Mouse (Mus musculus) urinary bladder, adult 18-20 months (tissue): ENCODE results near the gene Nckap5l.
"Not testable (repeated sequence)": the region's sequence is repeated elsewhere in the genome, so short reads cannot be mapped to it uniquely, and the experiment has no call there.

Experiments used
- DNase-seq, 2 experiments: peaks; one replicate each; pipeline ENCODE4 v3.0.0; 2022; ENCODE audit warnings: low spot score in 2 of 2, mixed read lengths in 2 of 2

The Nckap5l gene

DNA sequence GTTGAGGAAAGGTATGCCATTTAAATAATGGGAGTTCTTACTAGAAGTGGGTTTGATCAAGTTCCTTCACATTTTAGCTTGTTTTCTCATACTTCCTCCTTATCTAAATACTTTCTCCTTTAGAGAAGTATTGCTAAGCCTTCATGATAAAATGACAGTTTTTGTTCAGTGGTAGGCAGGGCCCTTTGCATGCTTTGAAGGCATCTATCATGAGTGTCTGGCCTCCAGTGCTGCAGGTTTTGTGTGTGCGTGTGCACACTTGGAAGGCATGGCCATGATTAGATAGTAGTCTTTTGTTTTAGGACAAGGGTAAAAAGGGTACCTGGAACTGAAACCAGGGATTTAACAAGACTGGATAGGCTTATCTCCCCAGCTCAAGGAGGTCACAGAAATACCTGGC lies 61.1 kb downstream of the Nckap5l start:
- no peak for DNase-seq

DNA sequence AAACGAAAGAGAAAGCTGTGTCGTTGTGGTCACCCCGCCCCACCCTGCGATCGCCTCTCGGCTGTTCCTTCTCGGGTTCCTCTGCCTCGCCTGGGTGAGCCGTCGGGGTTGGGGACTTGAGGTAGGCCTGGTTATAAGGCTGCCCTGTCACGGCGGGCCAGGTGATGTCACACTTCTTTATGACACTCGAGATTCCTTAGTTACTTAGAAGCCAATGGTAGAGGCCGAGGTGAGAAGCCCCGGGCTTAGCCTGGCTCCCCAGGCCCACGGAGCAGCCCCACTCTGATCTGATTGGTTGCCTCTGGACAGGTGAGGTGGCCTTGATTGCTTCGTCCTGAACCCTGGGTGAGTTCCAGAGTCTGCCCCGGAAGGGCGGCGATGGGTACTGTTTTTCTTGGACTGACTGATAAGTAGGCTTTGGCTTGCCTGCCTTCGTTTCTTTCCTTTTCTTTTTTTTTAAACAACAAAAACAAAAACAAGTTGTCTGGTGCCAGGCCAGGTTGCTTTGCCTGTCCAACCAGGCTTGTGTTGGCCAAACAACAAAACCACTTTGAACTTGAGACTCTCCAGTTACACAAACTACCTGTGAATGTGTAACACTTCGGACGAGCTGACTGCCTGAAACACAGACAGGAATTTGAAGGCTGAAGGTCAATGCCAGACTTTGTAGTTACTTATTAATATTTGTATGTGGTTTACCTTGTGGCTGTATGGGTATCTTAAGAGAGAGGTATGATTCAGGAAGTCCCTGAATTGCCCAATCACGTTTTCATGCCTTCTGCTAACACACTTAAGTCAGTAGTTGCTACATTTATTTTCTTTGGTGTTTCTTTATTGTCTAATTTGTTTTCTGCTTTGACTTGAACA lies 63.9 kb downstream of the Nckap5l start:
- DNase-seq: peak in 1 of 2 experiments; percentile 66

- DNase-seq: peak; percentile 96 to 99
Measured at GRCm38 (mm10) chr15:99392486-99393385, 64.8 kb downstream of the Nckap5l start, which contains the start of gene Tmbim6. Gene Tmbim6 (plus strand): TSS chr15:99392882.

DNA sequence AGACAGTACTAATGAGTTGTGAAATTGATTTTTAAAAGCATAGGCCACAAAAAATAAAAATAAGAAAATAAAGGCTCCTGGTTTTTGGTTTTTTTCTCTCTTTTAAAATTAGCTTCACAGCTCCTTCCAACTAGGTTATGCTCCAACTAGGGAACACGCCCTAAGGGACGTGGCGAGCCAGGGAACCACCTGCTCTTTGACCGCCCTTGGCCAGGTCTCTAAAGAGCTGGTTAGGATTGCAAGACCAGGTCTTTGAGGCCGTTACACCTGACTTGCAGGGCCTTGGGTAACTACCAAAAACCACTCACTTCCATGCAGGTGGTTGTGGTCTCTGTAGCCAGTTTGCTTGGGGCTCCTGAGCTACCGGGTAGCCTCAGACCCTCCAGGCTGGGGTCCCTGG lies 65.6 kb downstream of the Nckap5l start:
- no peak for DNase-seq

- DNase-seq: no peak
Measured at GRCm38 (mm10) chr15:99390472-99391401, 66.8 kb downstream of the Nckap5l start.

DNA sequence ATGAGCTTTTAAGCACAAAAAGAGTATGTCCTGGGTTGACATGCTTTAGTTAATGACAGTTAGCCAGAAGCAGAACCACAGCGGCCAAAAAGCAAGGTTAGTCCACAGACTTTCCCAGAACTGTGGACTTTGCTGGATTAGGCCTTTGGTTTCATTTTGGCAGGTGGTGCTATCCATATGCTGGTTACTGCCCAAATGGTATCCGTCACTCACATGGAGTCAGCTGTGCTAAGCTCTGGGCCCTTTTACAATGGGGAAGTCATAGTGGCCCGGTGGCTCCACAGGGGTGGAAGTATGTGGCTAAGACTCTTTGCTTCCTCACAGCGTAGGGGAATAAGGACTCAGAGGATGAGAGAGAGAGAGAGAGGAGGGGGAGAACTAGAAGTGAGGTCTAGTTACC lies 69.6 kb downstream of the Nckap5l start:
- DNase-seq: no peak

DNA sequence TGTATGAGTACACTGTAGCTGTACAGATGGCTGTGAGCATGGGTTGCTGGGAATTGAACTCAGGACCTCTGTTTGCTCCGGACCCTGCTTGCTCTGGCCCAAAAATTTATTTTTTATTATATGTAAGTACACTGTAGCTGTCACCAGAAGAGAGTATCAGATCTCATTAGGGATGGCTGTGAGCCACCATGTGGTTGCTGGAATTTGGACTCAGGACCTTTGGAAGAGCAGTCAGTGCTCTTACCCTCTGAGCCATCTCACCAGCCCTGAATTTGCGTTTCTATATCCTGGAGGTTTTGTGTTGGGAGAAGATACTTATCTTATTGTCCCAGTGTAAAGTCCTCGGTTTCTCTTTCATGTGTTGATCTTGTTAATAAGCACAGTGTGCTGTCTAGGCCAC lies 70.8 kb downstream of the Nckap5l start:
- no peak for DNase-seq

GRCm38 (mm10) chr15:99386110-99386509 lies 71.4 kb downstream of the Nckap5l start:
- DNase-seq: not testable (repeated sequence)

GRCm38 (mm10) chr15:99384071-99384470 lies 73.5 kb downstream of the Nckap5l start:
- DNase-seq: no peak

DNA sequence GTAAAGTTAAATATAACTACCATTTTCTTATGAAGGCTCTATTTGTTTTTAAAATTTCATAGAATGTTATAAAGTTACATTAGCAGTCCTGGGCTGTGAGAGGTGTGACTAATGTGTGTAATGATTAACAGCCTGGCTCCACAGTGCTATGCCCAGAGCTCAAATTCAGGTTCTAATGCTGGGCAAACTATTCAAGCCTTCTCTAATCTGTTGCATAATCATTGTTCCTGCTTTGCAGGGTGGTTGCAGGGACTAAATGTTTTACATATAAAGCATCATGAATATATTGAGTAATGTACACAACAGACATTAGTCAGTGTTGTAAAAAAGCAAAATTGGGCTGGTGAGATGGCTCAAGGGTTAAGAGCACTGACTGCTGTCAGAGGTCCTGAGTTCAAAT lies 74.7 kb downstream of the Nckap5l start:
- no peak for DNase-seq

GRCm38 (mm10) chr15:99376240-99376639 lies 81.3 kb downstream of the Nckap5l start:
- DNase-seq: no peak

- DNase-seq: no peak
Measured at GRCm38 (mm10) chr15:99375581-99375980, 82.0 kb downstream of the Nckap5l start.

DNA sequence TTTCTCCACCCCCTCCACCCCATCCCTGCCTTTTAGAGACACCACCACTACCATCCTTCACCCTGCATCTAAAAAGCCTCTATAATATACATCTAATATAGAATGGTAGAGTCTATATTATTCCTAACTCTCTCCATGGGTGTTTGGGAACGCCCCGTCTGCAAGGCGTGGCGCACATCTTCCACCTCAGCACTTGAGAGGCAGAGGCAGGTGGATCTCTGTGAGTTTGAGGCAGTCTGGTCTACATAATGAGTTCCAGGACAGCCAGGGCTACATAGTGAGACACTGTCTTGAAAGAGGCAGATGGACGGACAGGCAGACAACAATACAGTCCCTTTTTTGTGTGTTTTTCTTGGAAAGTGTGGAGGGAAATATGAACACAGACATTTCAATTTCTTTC lies 82.5 kb downstream of the Nckap5l start:
- DNase-seq: no peak

- no peak for DNase-seq
Measured at GRCm38 (mm10) chr15:99372761-99373160, 84.8 kb downstream of the Nckap5l start.
